Mouse (Mus musculus) heart, embryonic 11.5 days (tissue): ENCODE data around the gene Gabbr2. TPM values are rescaled to one million over a fixed set of nuclear protein-coding genes. Genes with fewer than 3 reads are reported as not detected.
A peak's percentile ranks its signal among the peaks of the same experiment; 100 is the strongest.

Experiments
- ATAC-seq: fragments of 200-750 bp; cut with Nextera tagmentation; replicated peaks from 2 replicates; pipeline ENCODE4 v1.8.0; 2017; ENCODE audit warnings: moderate library complexity; ENCODE audit not compliant: insufficient number of reproducible peaks, low FRiP score, low TSS enrichment
- H3K27ac ChIP-seq: fragments of 300-500 bp; sonication (generic); 2 replicates; pipeline ENCODE4 v1.5.1; 2014; ENCODE audit warnings: mild to moderate bottlenecking, low read depth, low read length
- H3K27me3 ChIP-seq: fragments of 300-500 bp; sonication (generic); 2 replicates; pipeline ENCODE4 v1.6.1; 2014; ENCODE audit warnings: mild to moderate bottlenecking, low read length, mixed read lengths; ENCODE audit not compliant: control insufficient read depth, insufficient read depth
- H3K36me3 ChIP-seq: fragments of 300-500 bp; sonication (generic); 2 replicates; pipeline ENCODE4 v1.6.1; 2014; ENCODE audit warnings: mild to moderate bottlenecking, low read length, moderate library complexity, mixed read lengths; ENCODE audit not compliant: control insufficient read depth, insufficient read depth
- H3K4me1 ChIP-seq: fragments of 300-500 bp; sonication (generic); 2 replicates; pipeline ENCODE4 v1.6.1; 2014; ENCODE audit warnings: low read length; ENCODE audit not compliant: control insufficient read depth, insufficient read depth
- H3K4me2 ChIP-seq: fragments of 300-500 bp; sonication (generic); 2 replicates; pipeline ENCODE4 v1.6.1; 2014; ENCODE audit warnings: mild to moderate bottlenecking, moderate library complexity
- H3K4me3 ChIP-seq: fragments of 300-500 bp; sonication (generic); 2 replicates; pipeline ENCODE4 v1.5.1; 2014; ENCODE audit warnings: low read depth, low read length
- H3K9ac ChIP-seq: fragments of 300-500 bp; sonication (generic); 2 replicates; pipeline ENCODE4 v1.6.1; 2014; ENCODE audit warnings: mild to moderate bottlenecking, low read depth, low read length, moderate library complexity
- H3K9me3 ChIP-seq: fragments of 300-500 bp; sonication (generic); replicated peaks from 2 replicates; pipeline ENCODE4 v1.6.1; 2016; ENCODE audit warnings: low read length; ENCODE audit not compliant: control insufficient read depth
- WGBS: fragments of 180-500 bp; shearing (Covaris S2); extraction: QIAGEN DNeasy Blood & Tissue Kit; methylation state at CpG from one replicate; pipeline ENCODE4 v1.1.7; 2014; ENCODE audit not compliant: insufficient replicate concordance; 5-methylcytosine and 5-hydroxymethylcytosine counted together
- polyA plus RNA-seq: library from polyadenylated mRNA; unstranded; fragments of >200 nt; fragmentation: Nextera tagmentation; extraction: Ambion mirVana; gene quantifications from 2 replicates; pipeline ENCODE4 v1.2.1, GENCODE M21; 2014

The Gabbr2 gene
- polyA plus RNA-seq, 1 experiment from 2014 or later, result 0.13 TPM

DNA sequence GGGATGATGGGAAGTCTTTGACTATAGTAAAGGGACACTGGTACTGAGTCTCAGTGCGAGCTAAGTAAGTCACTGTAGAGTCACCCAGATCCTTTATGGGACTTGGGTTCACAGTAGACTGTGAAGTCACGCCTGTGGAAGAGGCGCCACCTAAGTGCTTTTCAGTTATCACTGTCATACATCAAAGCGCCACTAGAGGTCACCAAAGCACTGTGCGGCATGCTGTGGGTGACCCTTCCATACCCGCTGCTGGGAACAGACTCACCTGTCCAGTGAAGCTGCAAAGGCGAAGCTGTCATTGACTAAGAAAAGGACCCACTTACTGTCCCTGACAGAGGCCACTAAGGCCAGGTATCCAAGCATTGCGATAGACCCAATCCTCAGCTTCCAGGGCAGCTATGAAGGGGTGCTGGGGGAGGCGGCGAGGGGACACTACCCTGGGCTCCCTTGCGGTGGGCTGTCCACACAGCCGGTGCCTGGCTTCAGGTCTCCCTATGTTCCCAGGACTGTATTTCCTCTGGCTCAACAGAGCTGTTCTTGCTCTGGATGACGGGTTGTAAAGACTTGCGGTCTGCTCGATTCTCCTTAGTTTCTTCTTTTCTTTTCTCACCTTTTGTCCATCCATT lies 302.2 kb downstream of the Gabbr2 start:
- Histone ChIP-seq H3K4me1 (no peaks in the 10 kb centered on the region), H3K4me3 (no peak overlapping the region), H3K9ac (no peak overlapping the region), H3K36me3 (no peaks in the 10 kb centered on the region), H3K27ac (no peak overlapping the region), H3K9me3 (no peaks in the 10 kb centered on the region), H3K4me2 (no peak overlapping the region), H3K27me3 (peaks cover 11% of the 10 kb centered on the region)
- WGBS, result 46% methylated on average over 15 of the region's 15 CpGs
- 0 out of 2 replicates have a peak, but pooled peaks have one; percentile 18 for ATAC-seq

DNA sequence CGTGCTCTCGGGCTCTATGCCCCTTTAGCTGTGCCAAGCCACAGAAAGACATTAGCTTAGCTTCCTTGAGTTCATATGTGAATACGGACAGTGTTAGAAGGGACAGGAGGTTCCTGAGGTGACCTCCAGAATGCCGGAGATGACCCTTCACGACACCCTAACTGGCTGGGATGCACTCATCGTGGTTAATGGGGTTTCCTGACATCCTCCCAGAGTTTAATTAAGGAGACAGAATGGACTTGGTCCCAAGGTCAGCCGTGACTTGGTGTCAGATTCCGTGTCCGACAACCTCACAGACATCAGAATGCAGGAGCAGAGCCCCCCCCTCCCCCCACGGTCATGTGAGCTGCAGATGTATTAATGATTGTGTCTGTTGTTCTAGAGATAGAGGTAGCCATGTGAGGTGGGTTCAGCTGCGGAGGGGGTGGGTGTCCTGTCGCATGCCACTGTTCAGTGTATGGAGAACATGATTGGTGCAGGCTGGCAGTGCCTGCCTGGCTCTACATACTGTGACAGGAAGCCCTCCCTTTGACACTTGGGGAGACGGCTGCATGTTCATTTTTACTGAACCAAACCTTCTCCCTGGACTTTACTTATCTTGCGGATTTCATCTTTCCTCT lies 303.4 kb downstream of the Gabbr2 start:
- Histone ChIP-seq H3K9ac (no peak overlapping the region), H3K9me3 (no peaks in the 10 kb centered on the region), H3K27me3 (peaks cover 11% of the 10 kb centered on the region), H3K4me3 (no peak overlapping the region), H3K4me1 (no peaks in the 10 kb centered on the region), H3K27ac (no peak overlapping the region), H3K36me3 (no peaks in the 10 kb centered on the region), H3K4me2 (no peak overlapping the region)
- 75% methylated on average over 14 of the region's 14 CpGs for WGBS
- no peak for ATAC-seq

DNA sequence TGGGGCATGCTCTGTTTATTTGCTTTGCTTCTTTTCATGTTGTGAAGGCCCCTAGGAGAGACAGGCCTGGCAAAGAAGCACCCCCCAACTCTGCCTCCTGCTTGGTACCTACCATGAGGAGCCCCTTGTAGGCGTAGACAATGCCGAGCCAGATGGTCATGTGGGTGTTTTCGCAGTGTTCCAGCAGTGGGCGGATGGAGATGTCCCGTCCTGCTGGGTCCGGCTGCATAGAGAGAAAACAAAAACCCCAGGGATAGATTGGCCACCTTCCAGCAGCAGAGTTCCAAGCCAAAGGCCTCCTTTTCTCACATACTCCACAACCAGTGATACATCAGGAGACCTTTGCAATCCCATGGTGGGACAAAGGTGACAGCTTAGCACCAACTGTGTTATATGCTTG lies 307.5 kb downstream of the Gabbr2 start:
- Histone ChIP-seq H3K36me3 (no peaks in the 10 kb centered on the region), H3K9ac (no peak overlapping the region), H3K9me3 (no peaks in the 10 kb centered on the region), H3K27ac (no peak overlapping the region), H3K4me2 (no peak overlapping the region), H3K27me3 (no peaks in the 10 kb centered on the region), H3K4me1 (no peaks in the 10 kb centered on the region), H3K4me3 (no peak overlapping the region)
- ATAC-seq, result no peak
- WGBS, result 61% methylated on average over 6 of the region's 6 CpGs

DNA sequence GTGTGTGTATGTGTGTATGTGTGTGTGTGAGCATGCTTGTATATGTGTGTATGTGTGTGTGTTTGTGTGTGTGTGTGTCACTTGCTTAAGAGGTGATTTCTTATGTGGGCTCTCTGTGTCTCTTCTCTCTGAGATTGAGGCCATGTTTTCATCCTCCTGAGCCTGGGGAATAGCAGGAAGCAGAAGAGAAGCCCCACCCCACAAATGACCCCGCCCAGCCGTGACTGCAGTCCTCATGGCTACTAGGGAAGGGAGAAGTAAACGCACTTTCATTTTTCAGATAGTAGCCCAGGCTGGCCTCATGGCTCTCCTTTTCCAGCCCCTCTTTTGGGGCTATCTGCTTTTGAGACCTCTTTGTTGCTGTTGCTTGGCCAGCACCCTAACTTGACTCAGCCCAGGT lies 315.0 kb downstream of the Gabbr2 start:
- Histone ChIP-seq H3K27me3 (0 out of 2 replicates have a peak, but pooled peaks cover 3% of the 10 kb centered on the region), H3K4me3 (no peak overlapping the region), H3K9ac (no peak overlapping the region), H3K27ac (no peak overlapping the region), H3K4me1 (no peaks in the 10 kb centered on the region), H3K4me2 (no peak overlapping the region), H3K36me3 (no peaks in the 10 kb centered on the region), H3K9me3 (no peaks in the 10 kb centered on the region)
- WGBS, result 60% methylated on average over 3 of the region's 3 CpGs
- no peak for ATAC-seq

DNA sequence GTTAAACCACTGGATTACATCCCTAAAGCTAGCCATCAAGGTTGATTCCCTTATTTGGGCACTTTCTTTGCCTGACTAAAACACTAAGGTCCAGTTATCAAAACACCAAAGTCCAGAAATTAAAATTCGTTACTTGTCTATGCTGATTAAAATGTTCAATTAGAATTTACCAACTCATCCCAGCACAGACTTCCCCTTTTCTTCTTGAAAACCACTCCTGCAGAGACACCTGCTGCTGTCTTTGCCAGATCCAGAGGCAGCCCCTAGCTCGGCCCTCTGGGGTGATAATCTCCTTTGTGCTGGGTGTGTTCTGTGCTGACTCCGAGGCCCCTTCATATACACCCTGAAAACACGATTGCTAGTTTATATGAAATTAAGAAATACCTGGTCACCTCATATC lies 315.7 kb downstream of the Gabbr2 start:
- H3K4me3 ChIP-seq, result no peak overlapping the region
- WGBS, result 44% methylated on average over 4 of the region's 4 CpGs
- no peak overlapping the region for H3K27ac ChIP-seq
- H3K4me2 ChIP-seq, result no peak overlapping the region
- 0 out of 2 replicates have a peak, but pooled peaks cover 3% of the 10 kb centered on the region for H3K27me3 ChIP-seq
- no peak overlapping the region for H3K9ac ChIP-seq
- no peak for ATAC-seq
- H3K4me1 ChIP-seq, result no peaks in the 10 kb centered on the region
- no peaks in the 10 kb centered on the region for H3K9me3 ChIP-seq
- no peaks in the 10 kb centered on the region for H3K36me3 ChIP-seq

DNA sequence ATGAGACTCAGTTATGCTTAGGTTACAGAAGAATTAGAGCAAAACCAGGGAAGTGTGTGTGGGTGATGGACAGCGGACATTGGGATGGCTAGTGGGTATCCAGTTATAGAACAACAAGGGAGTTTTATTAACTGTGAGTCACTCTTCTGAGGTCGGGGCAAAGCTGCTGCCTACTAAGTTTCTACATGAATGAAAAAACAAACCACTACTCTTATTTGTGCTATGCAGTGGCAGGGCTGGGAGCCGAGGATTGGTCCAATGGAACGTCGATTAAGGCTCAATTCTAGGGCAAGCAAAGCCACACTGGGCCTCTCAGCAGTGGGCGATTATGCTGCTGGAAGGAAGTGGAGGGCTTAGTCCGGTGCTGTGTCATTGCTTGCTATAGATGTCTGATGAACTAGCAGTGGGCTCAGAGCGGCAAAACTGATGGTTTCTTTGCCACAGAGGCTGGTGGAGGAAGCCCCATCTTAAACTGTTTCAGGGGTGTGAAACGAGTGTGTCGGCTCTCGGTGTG lies 316.3 kb downstream of the Gabbr2 start:
- Histone ChIP-seq H3K4me3 (no peak overlapping the region), H3K9me3 (no peaks in the 10 kb centered on the region), H3K4me2 (no peak overlapping the region), H3K9ac (no peak overlapping the region), H3K27ac (no peak overlapping the region), H3K27me3 (0 out of 2 replicates have a peak, but pooled peaks cover 3% of the 10 kb centered on the region), H3K4me1 (no peaks in the 10 kb centered on the region), H3K36me3 (no peaks in the 10 kb centered on the region)
- no peak for ATAC-seq
- WGBS, result 75% methylated on average over 11 of the region's 11 CpGs

DNA sequence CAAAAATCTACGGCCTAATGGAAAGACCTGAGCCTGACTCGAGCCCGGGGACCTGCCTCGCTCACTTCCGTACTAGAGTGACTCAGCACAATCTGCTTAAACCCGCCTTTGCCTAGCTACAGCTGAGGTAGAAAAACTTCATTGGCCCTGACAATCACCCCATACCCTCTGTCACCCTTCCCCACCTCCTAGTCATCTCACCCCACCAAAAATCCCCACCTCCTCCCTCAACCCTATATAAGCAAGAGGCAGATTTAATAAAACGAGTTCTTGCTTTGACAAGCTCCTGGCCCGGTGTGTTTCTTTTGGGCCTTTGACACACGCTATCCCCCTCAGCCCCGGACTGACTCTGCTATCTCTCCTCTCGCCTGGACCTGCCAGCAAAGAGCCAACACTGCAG lies 323.1 kb downstream of the Gabbr2 start:
- Histone ChIP-seq H3K9ac (no peak overlapping the region), H3K4me2 (peak overlapping the region; percentile 39), H3K9me3 (no peaks in the 10 kb centered on the region), H3K4me1 (peaks cover 20% of the 10 kb centered on the region), H3K4me3 (no peak overlapping the region), H3K27me3 (no peaks in the 10 kb centered on the region), H3K36me3 (no peaks in the 10 kb centered on the region), H3K27ac (peak overlapping the region; percentile 68)
- no peak for ATAC-seq
- 52% methylated on average over 11 of the region's 11 CpGs for WGBS

DNA sequence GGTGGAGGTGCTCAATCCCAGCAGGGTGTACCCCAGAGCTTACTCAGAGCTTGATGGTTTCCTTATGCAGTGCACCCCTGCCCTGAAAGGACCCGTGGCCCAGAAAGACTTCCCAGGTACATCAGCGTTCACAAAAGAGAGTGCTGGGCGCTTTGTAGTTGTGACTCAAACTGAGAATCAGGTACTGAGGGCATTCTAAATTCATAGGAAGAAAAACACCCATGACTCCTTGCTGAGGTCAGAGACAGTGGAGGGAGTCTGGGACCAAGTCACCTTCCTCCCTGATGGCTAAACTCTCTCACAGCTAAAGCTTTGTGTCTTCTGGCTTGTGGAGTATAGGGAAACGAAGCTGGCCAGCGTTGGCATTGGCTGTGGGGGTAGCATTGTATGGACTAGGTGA lies 325.3 kb downstream of the Gabbr2 start:
- H3K4me2 ChIP-seq, result no peak overlapping the region
- H3K9me3 ChIP-seq, result no peaks in the 10 kb centered on the region
- no peaks in the 10 kb centered on the region for H3K36me3 ChIP-seq
- H3K4me1 ChIP-seq, result peaks cover 22% of the 10 kb centered on the region
- H3K27me3 ChIP-seq, result no peaks in the 10 kb centered on the region
- no peak overlapping the region for H3K27ac ChIP-seq
- H3K9ac ChIP-seq, result no peak overlapping the region
- ATAC-seq, result no peak
- WGBS, result 64% methylated on average over 5 of the region's 5 CpGs
- no peak overlapping the region for H3K4me3 ChIP-seq

DNA sequence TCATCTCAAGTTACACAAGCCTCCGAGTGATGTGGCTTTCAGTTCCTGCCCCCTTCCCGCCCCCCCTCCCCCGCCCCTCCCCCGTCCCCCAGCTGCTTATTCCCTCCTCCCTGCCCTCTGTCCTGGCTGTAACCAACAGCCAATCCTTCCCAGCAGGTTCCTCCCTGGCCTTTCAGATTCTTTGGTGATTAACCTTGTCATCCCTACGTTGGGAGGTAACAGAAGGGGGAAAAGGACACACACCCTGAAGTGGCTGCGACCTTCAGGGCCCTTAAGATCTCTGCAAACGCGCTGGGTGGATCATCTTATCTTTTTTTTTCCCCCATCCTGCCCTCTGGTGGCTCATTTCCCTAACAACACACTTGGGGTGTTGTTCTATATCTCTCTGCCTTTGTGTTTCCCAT lies 326.3 kb downstream of the Gabbr2 start:
- H3K9me3 ChIP-seq, result no peaks in the 10 kb centered on the region
- no peak overlapping the region for H3K27ac ChIP-seq
- no peaks in the 10 kb centered on the region for H3K27me3 ChIP-seq
- no peaks in the 10 kb centered on the region for H3K36me3 ChIP-seq
- H3K4me3 ChIP-seq, result no peak overlapping the region
- ATAC-seq, result no peak
- H3K4me2 ChIP-seq, result peak overlapping the region; percentile 76
- H3K4me1 ChIP-seq, result peaks cover 22% of the 10 kb centered on the region
- H3K9ac ChIP-seq, result no peak overlapping the region
- under 1% methylated on average over 8 of the region's 8 CpGs for WGBS
